Mouse (Mus musculus): ENCODE measurements around the gene Aftph. TPM values are rescaled to one million over a fixed set of nuclear protein-coding genes. Genes with fewer than 3 reads are reported as not detected.

Aftph gene
- polyA plus RNA-seq, 1 experiment, result 34.8 TPM

DNA sequence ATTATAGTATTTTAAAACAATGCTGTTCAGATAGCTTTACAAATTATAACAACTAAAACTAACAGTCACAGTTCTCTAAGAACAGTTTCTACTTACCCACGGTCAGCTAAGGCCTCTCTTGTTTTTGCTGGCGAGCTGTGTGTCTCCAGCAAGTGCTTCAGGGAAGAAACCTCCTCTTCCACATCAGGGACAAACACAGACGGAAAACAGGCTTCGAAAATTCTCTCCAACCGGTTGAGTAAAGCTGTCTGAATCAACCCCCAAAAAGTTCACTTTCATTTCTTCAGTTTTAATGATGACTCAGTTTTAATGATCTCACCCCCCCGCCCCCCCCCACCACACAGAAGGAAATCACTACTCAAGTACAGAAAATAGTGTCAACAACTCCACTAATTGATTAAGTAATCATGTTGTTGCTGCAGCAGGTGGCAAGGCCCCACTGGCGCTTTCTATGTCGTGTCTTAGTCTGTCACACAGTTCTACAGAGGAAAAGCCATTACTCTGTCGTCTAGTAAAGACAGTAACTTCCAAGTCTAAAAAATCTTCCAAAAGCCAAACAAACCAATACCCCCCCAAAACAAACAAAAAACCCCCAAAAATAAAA is 29.2 kb downstream of the Aftph start:
- H3K36me3 ChIP-seq (ENCODE audit: control insufficient read depth, insufficient read depth, low read length, poor library complexity, severe bottlenecking), result peaks cover 6% of the 10 kb centered on the region
- no peaks in the 10 kb centered on the region for H3K4me1 ChIP-seq (ENCODE audit: control insufficient read depth, insufficient read depth, low read length)
- H3K27ac ChIP-seq (ENCODE audit: insufficient read depth, low read length), result no peak overlapping the region

DNA sequence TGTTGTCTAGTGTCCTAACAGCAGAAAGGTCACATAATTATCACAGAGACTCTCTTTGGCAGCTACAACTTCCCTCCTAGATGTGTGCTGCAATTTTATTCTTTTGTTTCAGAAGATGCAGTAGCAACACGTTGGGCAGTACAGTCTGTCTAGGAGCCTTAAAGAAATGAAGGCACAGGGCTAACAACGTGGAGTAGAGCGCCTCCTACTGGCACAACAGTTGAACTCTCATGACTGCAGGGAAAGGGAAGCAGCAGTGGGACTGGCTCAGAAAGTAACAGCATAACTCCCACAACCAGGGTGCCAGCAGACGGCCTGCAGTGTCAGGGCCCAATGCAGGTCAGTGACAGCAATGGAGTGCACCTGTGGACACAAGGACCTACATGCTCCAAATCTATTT is 50.4 kb downstream of the Aftph start:
- H3K9ac ChIP-seq (ENCODE audit: low read depth, poor library complexity, severe bottlenecking), result no peak overlapping the region

More for the DNA sequence above, 29.2 kb downstream of the Aftph start:
- H3K9me3 ChIP-seq (replicated peaks; ENCODE audit: control insufficient read depth, insufficient read depth, low read length, poor library complexity, severe bottlenecking), result no peaks in the 10 kb centered on the region
- TF ChIP-seq EP300 (IDR thresholded peaks at IDR 0.05; ENCODE audit: insufficient read depth, low read depth, low read length), result no peak
- no peak for TF ChIP-seq POLR2A (IDR thresholded peaks at IDR 0.05; ENCODE audit: insufficient read depth, low read length)
- TF ChIP-seq CTCF (IDR thresholded peaks at IDR 0.05; ENCODE audit: low read depth, low read length), result no peak
- no peak overlapping the region for H3K9ac ChIP-seq (ENCODE audit: low read depth, poor library complexity, severe bottlenecking)
- H3K27me3 ChIP-seq (ENCODE audit: control insufficient read depth, insufficient read depth, low read length, poor library complexity, severe bottlenecking), result no peaks in the 10 kb centered on the region
- no peak overlapping the region for H3K4me3 ChIP-seq (ENCODE audit: low read depth, low read length)

DNA sequence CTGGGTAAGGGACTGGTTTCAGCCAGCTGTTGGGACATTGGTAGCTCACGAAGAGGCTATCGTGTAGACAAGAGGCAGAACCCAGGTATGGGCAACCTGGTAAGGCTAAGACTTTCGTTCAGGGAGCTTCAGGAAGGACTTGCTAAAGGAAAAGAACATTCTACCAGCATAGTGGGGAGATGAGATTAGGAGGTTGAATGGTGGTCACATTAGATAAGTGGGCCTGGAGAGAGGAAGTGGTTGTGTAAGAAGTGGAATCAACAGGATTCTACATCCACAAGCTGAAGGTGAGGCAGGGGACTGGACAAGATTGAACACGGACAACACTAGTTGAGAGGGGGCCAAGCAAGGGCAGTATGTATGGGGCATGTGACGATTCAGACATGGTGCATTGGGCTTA is 59.7 kb downstream of the Aftph start:
- Histone ChIP-seq H3K4me3 (ENCODE audit: low read depth, low read length) (no peak overlapping the region), H3K27me3 (ENCODE audit: control insufficient read depth, insufficient read depth, low read length, poor library complexity, severe bottlenecking) (no peaks in the 10 kb centered on the region), H3K27ac (ENCODE audit: insufficient read depth, low read length) (no peak overlapping the region), H3K36me3 (ENCODE audit: control insufficient read depth, insufficient read depth, low read length, poor library complexity, severe bottlenecking) (no peaks in the 10 kb centered on the region; the same call in 1 of the 2 replicates), H3K9me3 (replicated peaks; ENCODE audit: control insufficient read depth, insufficient read depth, low read length, poor library complexity, severe bottlenecking) (no peaks in the 10 kb centered on the region), H3K9ac (ENCODE audit: low read depth, poor library complexity, severe bottlenecking) (no peak overlapping the region), H3K4me1 (ENCODE audit: control insufficient read depth, insufficient read depth, low read length) (no peaks in the 10 kb centered on the region)
- TF ChIP-seq CTCF (IDR thresholded peaks at IDR 0.05; ENCODE audit: low read depth, low read length) (no peak), EP300 (IDR thresholded peaks at IDR 0.05; ENCODE audit: insufficient read depth, low read depth, low read length) (no peak), POLR2A (IDR thresholded peaks at IDR 0.05; ENCODE audit: insufficient read depth, low read length) (no peak)

More for the DNA sequence above, 50.4 kb downstream of the Aftph start:
- peak; percentile 86 for TF ChIP-seq CTCF (IDR thresholded peaks at IDR 0.05; ENCODE audit: low read depth, low read length)
- TF ChIP-seq EP300 (IDR thresholded peaks at IDR 0.05; ENCODE audit: insufficient read depth, low read depth, low read length), result no peak
- Histone ChIP-seq H3K27me3 (ENCODE audit: control insufficient read depth, insufficient read depth, low read length, poor library complexity, severe bottlenecking) (no peaks in the 10 kb centered on the region), H3K4me3 (ENCODE audit: low read depth, low read length) (no peak overlapping the region), H3K27ac (ENCODE audit: insufficient read depth, low read length) (no peak overlapping the region), H3K36me3 (ENCODE audit: control insufficient read depth, insufficient read depth, low read length, poor library complexity, severe bottlenecking) (peaks cover 3% of the 10 kb centered on the region; the same call in 1 of the 2 replicates), H3K4me1 (ENCODE audit: control insufficient read depth, insufficient read depth, low read length) (no peaks in the 10 kb centered on the region), H3K9me3 (replicated peaks; ENCODE audit: control insufficient read depth, insufficient read depth, low read length, poor library complexity, severe bottlenecking) (no peaks in the 10 kb centered on the region)

DNA sequence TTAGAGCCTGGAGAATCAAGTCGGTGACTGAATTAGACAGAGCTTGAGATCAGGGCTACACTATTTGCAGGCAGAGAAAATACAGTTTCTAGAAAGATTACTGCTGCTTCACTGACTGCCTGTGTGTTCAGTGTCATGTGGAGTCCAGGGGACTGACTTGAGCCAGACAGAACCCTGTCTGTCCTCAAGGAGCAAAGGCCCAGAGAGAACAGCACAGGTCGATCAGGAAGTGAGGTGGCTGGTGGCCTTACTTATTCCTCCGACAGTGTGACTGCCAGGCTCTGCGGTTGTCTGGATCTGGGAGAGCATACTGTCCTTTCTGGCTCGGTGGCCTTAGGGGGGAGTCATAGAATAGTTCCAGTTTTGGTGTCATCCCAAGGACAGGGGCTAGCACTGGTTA is 60.6 kb downstream of the Aftph start:
- Histone ChIP-seq H3K9ac (ENCODE audit: low read depth, poor library complexity, severe bottlenecking) (no peak overlapping the region), H3K36me3 (ENCODE audit: control insufficient read depth, insufficient read depth, low read length, poor library complexity, severe bottlenecking) (no peaks in the 10 kb centered on the region; the same call in 1 of the 2 replicates), H3K4me3 (ENCODE audit: low read depth, low read length) (no peak overlapping the region), H3K27ac (ENCODE audit: insufficient read depth, low read length) (no peak overlapping the region), H3K27me3 (ENCODE audit: control insufficient read depth, insufficient read depth, low read length, poor library complexity, severe bottlenecking) (no peaks in the 10 kb centered on the region), H3K9me3 (replicated peaks; ENCODE audit: control insufficient read depth, insufficient read depth, low read length, poor library complexity, severe bottlenecking) (no peaks in the 10 kb centered on the region), H3K4me1 (ENCODE audit: control insufficient read depth, insufficient read depth, low read length) (no peaks in the 10 kb centered on the region)
- TF ChIP-seq EP300 (IDR thresholded peaks at IDR 0.05; ENCODE audit: insufficient read depth, low read depth, low read length), result no peak

DNA sequence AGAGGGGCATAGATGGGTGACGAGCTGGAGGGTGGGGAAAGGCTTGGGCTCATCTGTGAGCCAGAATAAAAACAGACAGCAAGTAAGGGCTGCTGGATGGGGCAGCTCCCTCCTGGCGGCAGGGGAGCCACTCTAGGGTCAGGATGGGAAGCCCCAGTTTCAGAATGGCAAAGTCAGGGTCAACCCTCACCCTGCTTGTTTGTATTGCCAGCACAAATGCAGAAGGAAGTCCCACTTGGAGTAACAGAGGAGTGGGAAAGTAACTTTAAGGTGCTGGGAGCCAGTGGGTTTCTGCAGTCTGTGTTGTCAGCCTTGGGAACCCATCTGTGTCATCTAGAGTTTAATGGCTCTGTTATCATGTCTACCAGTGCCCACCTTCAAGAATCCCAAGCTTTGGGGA is 62.0 kb downstream of the Aftph start:
- no peaks in the 10 kb centered on the region for H3K9me3 ChIP-seq (replicated peaks; ENCODE audit: control insufficient read depth, insufficient read depth, low read length, poor library complexity, severe bottlenecking)
- TF ChIP-seq POLR2A (IDR thresholded peaks at IDR 0.05; ENCODE audit: insufficient read depth, low read length) (no peak), CTCF (IDR thresholded peaks at IDR 0.05; ENCODE audit: low read depth, low read length) (no peak), EP300 (IDR thresholded peaks at IDR 0.05; ENCODE audit: insufficient read depth, low read depth, low read length) (no peak)
- no peak overlapping the region for H3K27ac ChIP-seq (ENCODE audit: insufficient read depth, low read length)
- no peaks in the 10 kb centered on the region for H3K36me3 ChIP-seq (ENCODE audit: control insufficient read depth, insufficient read depth, low read length, poor library complexity, severe bottlenecking)
- H3K9ac ChIP-seq (ENCODE audit: low read depth, poor library complexity, severe bottlenecking), result no peak overlapping the region
- H3K4me1 ChIP-seq (ENCODE audit: control insufficient read depth, insufficient read depth, low read length), result no peaks in the 10 kb centered on the region
- H3K4me3 ChIP-seq (ENCODE audit: low read depth, low read length), result no peak overlapping the region
- no peaks in the 10 kb centered on the region for H3K27me3 ChIP-seq (ENCODE audit: control insufficient read depth, insufficient read depth, low read length, poor library complexity, severe bottlenecking)

DNA sequence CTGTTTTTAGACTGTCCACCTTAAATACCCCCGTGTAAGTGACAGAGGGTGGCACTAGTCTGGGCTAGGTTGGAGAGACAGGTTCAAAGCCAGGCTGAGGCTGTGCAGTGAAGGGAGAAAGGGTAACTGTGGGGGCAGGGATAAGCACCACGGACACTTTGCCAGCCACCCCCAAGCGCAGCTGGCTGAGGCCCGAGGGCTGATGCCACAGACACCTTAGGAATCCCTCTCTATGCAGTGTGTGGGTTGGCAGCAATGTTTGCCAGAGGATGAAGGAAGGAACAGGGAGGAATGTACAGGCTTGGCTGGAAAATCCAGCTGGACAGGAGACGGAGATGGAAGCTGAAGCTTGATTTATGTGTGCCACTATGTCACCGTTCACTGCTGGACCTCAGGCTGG is 68.9 kb downstream of the Aftph start:
- Histone ChIP-seq H3K27ac (ENCODE audit: insufficient read depth, low read length) (no peak overlapping the region), H3K36me3 (ENCODE audit: control insufficient read depth, insufficient read depth, low read length, poor library complexity, severe bottlenecking) (no peaks in the 10 kb centered on the region), H3K9ac (ENCODE audit: low read depth, poor library complexity, severe bottlenecking) (no peak overlapping the region), H3K4me1 (ENCODE audit: control insufficient read depth, insufficient read depth, low read length) (no peaks in the 10 kb centered on the region), H3K27me3 (ENCODE audit: control insufficient read depth, insufficient read depth, low read length, poor library complexity, severe bottlenecking) (no peaks in the 10 kb centered on the region), H3K9me3 (replicated peaks; ENCODE audit: control insufficient read depth, insufficient read depth, low read length, poor library complexity, severe bottlenecking) (no peaks in the 10 kb centered on the region), H3K4me3 (ENCODE audit: low read depth, low read length) (no peak overlapping the region)
- TF ChIP-seq EP300 (IDR thresholded peaks at IDR 0.05; ENCODE audit: insufficient read depth, low read depth, low read length) (no peak), CTCF (IDR thresholded peaks at IDR 0.05; ENCODE audit: low read depth, low read length) (no peak), POLR2A (IDR thresholded peaks at IDR 0.05; ENCODE audit: insufficient read depth, low read length) (no peak)

All from ES-Bruce4 (cell line).